Mouse (Mus musculus) hindlimb bud, embryonic 11.5 days (tissue): Measurements from ENCODE around the gene Syne4.

ENCODE experiments used
- DNase-seq: peaks from one replicate; pipeline ENCODE4 v3.0.0-alpha.2; 2012; ENCODE audit warnings: low read depth, low spot score; ENCODE audit errors: extremely low spot score

Gene Syne4

DNA sequence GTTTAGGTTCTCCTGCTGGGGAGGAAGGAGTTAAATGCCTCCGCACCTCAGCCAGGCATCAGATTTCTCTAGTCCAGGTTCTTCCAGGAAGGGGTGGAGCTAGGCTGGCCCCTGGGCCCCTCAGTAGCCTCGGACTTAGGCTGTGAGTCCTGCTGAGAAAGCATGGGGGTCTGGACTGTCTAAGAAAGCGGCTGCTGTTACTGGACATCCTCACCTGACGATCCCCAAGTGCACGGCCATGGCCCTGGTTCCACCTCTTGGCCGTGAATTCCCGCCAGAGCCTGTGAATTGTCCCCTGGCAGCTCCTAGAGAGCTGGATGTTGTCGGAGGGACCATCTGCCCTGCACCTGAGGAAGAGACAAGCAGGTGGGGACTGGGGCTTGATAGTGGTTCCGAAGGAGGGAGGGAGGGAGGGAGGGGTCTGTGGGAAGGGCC, at the start of gene Syne4:
Syne4 (plus strand) TSS at position 87 of the 435 bp plus-strand sequence.
- no peak for DNase-seq

DNA sequence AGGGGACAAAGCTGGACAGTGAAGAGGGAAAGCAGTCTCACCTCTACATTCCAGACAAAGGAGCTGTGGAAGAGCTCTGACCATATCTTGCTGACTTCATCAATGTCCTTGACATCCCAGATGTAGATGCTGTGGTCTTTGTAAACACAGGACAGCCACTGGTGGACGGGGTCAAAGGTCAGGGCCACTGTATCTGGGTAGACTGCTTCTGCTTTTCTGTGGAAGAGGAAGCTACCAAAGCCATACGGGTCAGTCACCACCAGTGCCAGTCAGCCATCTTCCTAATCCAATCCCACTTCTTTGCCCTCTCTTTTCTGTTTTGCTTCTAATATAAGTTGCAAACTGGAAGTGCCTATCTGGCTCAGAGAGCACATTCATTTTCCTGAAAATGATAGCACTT, 49.6 kb upstream of the Syne4 start:
- no peak for DNase-seq

DNA sequence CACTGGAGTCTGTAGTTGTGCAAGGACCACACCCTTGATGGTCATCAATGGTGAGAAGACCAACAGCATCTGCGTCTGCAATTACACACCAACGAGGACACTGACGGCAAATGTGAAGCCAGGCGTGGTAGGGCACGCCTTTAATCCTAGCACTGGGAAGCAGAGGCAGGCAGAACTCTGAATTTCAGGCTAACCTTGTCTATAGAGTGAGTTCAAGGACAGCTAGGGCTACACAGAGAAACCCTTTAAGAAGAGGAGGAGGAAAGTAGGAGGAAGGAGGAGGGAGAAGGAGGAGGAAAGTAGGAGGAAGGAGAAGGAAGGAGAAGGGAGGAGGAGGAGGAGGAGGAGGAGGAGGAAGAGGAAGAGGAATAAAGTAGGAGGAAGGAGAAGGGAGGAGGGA, 49.1 kb upstream of the Syne4 start:
- DNase-seq: no peak

DNA sequence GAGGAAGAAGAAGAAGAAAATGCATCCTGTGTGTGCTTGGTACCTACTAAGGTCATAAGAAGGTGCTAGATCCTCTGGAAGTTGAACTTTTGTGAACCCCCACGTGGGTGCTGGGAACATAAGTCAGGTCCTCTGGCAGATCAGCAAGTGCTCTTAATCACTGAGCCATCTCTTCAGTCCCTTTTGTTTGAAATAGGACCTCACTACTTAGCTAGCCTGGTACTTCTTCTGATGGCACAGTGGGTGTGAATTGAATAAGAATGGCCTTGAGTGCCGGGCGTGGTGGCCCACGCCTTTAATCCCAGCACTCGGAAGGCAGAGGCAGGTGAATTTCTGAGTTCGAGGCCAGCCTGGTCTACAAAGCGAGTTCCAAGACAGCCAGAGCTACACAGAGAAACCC, 48.7 kb upstream of the Syne4 start:
- DNase-seq: no peak

DNA sequence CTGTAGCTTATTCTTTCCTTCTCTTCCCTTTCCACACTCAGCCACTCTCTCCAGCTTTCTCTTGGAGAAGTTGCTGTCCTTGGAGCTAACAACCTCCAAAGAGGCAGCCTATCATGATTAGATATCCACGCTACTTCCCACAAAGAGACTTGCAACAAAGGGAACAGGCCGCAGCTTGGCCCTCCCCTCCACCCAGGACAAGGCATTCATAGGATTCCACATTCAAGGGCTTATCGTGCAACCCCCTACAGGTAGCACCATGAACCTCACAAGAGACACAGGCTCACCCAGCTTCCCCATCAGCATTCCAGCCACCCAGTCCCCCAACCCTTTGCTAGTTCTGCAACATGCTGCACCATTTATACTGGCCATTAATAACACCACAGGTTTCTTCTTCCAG, 47.8 kb upstream of the Syne4 start:
- no peak for DNase-seq

DNA sequence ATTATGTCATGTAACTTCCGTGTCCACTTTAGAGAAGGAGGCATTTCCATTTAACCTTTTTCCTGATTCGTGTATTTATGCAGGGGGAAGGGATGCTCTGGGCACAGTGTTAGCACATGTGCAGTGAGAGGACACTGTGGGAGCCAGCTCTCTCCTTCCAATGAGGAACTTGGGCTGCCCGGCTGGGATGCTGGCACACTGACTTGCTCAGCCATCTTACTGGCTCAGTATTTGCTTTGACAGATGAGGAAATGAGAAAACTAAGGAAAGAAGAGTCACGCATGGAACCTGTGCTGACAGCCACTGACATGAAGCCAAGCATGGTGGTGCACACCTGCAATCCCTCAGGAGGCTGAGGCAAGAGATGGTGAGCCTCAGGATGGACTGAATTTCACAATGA, 45.0 kb upstream of the Syne4 start:
- no peak for DNase-seq

DNA sequence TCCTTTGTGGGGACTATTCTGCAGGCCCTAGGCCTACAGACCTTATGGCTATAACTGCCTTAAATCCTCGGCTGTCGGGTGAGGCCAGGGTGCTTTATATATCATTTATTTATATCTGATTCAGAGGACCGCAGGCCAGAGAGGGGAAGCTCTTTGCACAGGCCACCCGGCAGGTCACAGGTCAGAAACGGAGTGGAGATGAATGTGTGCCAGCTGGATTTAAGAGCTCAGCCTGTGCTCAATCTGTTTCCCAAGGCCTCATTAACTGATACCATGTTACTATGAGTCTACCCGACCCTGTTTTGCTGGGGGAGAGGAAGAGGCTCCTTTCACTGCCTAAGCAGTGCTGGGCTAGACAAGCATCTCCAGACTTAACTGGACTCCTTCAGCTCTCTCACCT, 40.2 kb upstream of the Syne4 start:
- DNase-seq: no peak

DNA sequence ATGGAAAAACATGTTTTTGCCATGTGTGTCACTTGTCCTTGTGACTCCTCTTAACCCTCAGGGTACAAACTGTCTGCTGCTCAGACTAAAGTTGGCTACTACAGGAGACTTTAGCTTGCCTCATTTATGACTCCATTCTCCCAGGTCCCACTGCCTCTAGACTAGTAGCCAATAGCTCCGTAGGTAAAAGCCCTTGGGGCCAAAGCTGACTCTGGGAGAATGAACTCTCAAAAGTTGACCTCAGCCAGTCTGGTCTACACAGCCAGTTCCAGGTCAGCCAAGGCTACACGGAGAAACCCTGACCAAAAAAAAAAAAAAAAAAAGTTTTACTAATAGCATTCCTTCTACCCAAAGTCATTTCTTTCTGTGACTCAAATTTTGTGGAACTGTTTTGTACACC, 35.7 kb upstream of the Syne4 start:
- DNase-seq: no peak

DNA sequence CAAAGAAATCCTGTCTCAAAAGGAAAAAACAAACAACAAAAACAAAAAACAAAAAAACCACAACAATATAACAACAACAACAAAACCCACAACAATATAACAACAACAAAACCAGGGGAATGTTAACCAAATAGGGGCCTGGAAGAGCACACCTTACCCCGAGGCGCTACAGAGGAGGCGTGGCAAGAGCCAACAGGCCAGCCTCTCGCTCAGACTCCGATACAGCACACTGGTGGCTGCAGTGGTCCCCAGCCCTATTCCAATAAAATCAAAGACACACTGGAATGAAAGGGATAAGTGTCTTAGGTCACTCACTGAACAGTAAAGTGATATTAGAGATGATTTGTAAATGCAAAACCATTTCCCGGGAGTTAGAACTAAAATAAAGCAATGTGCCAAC, 35.1 kb upstream of the Syne4 start:
- peak; percentile 46 for DNase-seq

DNA sequence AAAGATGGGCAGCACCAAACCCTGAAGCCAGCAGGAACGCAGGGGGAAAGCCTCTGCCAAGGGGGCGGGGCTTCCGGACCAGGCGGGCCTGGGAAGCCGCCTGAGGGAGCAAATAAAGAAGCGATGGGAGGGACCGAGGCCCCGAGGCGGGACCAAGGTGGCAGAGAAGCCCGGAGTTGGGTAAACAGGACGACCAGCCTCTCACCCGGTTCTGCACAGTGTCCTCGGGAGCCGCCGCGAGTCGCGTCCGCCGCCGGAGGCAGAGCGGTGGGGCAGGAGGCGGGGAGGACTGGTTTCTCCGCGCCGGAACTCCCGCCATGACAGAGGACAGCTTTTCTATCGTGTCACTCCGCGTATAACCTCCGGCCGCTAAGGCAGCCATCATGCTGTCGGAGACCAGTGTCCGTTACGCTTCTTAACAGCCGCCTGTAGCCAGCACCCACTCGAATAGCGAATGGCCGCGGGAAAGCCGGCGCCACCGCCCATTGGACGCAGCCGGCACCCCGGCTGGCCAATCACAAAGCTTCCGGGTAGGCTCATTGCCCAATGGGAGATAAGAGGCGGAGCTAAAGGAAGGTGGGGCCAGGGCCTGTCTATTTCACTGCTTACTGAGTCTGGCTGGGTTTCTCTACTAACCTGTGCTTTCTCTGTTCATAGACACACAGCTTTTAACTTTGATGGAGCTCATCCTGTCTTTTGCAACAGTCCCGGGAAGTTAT, 34.5 kb upstream of the Syne4 start, which contains the start of the genes Thap8 and Wdr62:
Thap8 (plus strand) TSS at position 144 of the 719 bp plus-strand sequence.
Wdr62 (minus strand) TSS at position 469 of the 719 bp plus-strand sequence.
- DNase-seq: peak; percentile 82

DNA sequence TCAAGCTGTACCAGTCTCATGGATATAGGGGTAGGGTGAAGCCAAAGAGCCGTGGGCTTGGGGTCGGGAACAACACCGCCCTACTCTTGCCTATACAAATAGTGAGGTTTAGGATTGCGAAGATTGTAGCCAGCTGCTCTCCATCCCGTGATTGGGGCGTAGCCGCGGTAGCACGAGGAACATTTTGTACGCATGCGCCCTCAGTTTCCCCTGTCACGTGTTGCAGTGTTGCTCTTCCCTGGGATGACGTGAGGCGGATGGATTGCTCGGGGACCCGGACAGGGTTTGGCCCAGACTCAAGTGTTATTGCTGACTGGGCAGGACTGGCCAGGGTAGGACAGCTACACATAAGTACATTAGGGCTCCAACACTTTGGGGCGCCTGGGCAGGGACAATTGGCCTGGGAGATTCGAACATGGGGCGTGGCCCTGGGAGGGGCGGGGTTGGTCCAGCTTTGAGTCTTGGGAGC, 33.9 kb upstream of the Syne4 start:
- DNase-seq: peak; percentile 62

DNA sequence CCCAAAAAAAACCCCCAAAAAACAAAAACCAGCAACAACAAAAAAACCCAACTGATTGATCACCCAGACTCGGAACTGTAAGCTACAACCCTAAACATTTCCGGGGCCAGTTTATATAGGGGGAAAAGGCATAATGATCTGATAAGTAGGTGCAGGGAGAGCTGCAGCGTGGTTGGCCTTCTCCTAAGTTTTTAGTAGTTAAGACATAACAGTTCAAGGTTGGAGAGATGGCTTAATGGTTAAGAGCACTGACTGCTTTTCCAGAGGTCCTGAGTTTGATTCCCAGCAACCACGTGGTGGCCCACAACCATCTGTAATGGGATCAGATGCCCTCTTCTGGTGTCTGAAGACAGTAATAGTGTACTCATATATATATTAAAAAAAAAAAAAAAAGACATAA, 33.1 kb upstream of the Syne4 start:
- no peak for DNase-seq

DNA sequence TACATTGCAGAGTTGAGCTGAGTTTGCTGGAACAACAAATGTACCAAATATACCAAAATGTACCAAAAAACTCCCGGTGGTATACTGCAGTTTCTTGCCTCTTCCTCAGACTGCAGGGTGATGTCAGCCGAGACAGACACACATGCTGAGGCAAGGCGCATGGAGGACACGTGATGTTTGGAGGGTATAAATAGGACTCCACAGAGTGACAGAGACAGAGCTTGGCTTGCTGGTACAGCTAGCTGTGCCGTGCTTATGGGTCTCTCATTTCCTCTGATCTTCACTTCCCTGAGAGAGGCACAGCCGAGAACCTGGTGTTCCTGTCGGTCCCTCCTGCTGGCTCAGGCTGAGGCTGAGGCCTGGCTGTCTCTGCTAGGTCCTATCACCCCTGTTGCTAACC, 31.9 kb upstream of the Syne4 start:
- DNase-seq: no peak

DNA sequence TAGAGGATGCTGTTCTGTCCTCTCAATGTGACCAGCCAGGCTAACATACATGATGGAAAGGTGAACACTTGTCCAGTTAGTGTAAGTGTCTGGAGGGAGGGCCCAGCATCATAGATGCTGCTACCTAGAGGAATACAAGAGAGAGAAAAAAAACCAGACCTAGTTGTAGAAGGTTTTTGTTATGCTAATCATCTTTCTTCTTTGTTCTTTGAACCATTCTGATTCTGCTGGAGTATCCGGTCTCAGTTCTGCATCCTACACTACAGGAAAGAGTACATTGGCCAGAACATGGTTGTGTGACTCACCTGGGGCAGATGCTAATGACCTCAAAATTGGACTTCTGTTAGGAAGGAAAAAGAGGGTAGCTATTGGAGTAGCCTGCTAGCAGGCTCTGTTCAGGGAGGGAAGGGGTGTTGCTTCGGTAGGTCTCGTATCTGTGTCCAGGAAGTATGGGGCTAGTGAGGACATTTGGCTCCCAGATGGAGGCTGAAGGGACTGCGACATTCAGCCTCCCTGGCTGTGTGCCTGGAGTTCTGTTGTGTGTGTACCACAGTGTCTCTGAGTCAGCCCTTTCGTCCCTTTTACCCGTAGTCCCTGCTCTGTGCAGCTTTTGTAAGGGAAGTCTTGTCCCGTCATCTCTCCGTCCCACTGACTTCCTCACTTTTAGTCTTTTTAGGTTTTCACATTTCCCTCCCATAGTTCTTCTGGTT, 27.8 kb upstream of the Syne4 start:
- DNase-seq: no peak

DNA sequence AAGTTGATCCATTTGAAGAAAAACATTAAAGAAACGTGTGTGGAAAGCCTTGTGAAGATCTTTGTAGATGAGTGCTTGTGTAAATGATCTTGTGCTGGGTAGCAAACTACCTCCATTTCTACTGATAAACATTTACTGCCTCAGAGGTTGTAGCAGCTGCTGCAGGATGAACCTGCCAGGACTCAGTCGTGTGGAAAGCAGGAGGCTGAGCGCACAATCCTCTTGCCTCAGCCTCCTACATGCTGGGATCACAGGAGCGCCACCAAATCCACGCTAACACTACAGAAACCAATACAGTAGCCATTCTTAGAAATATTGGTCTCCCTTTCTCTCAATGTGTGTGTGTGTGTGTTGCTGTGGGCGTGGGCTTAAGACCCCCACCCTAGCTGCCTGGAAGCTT, 26.6 kb upstream of the Syne4 start:
- DNase-seq: no peak

DNA sequence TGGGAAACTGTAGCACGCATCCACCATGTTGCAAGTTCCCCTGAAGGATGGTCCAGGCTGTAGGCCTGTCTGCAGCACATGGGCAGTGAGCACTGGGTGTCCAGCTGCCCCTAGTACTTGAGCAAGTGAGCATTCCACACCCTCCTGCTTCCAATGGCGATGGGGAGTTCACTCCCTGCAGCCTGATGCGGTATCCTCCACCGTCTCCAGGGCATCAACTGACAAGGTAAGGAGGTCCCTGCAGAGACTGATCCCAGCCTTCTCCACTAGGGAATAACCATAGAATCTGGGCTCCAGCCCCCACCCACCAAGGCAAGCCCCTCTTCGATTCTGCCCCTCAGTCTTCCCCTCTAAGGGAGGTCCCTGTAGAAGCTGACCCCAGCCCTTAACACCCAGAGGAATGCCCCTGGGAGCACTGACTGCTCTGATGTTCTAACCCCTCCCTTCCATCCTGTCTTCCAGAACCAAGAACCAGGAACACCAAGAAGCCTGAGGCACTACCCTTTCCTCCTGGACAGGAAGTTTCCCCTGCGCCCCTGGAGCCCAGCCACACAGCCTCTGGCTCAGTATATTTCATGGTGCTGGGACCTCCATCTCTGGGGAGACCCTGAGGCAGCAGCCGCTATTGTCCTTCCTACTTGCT, 25.4 kb upstream of the Syne4 start:
- no peak for DNase-seq

DNA sequence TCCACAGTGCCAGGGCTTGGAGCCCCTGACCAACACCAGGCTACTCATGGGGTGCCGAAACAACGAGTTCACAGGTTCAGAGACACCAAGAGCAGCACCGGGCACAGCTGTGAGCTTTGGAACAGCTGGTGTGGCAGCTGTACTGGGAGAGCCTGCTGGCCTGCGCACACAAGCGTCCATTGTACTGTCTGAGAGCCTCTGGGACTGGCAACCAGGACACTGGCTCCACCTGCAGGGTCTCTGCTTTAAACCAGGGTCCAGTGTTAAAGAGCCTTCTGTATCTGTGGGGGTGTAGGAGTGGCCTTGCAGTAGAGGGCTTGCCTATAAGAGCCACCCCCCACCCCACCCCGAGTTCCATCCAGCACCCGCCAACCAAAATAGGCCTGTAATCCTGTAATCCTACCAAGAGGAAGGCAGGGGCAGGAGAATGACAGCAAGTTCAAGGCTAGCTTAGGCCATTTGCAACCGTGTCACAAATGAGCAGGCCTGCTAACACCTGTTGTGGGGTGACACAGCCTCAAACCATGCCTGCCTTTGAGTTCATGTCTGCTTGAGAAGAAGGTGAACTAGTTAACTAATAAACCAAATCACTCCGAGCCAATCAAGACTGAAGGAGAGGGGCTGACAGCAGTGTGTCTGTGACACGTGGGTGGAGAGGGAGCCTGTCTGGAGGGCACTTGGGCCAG, 24.8 kb upstream of the Syne4 start:
- DNase-seq: no peak

DNA sequence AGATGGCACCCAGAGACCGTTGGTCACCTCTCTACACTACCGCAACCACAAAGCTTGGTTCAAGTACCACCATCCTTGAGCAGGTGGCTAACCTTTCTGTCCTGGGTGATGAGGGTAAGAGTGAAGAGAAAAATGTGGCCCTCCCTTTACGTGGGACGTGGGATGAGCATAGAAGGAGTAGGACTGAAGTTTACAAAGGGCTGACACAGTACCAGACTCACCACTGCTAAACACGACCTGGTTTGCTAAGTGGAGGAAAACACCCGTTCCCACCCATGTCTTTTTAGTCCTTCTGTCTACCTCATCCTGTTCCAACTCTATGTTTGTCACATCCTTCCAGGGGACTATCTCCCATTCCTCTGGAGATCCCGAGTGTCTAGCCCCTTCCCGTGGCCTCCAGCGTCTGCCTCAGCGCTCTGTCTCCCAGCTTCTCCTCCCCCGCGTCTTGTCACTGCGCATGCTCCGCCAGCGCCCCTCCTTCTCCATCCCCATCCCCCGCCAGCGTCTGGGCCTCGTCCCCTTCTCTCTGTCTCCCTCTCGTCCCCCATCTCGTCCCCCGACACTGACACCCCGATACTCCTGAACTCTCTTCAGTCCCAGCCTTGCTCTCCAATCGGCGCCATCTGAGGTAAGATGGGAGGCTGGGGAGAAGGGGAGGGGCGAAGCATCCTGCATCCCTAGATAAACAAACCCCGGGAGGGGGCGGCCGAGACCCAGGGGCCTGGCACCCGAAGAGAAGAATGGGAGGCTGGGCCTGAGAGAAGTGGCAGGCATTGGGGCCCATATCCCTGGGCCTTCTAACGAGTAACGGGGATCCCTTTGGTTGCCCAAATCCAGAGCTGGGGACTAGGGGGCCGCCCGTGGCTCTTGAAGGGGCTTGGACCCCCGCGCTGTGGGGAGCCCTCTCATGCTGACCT, 23.1 kb upstream of the Syne4 start, which contains the start of gene Clip3:
Clip3 (plus strand) TSS at position 514 of the 917 bp plus-strand sequence.
- peak; percentile 22 for DNase-seq

DNA sequence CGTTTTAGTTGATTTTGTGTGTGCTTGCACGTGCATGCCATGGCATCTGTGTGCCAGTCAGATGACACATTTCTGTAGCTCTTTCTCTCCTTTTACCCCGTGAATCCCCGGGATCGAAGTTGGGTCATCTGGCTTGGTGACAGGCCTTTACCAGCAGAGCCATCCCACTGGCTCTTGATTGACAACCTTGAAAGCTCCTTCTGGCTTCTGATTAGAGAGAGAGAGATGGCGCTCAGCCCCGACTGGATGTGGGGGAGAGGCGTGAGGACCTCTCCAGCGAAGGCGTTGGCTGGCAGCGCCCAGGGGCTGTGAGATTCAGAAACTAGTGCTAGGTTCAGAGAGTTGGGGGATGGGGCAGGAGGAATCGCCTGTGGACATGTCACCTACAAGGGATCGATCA, 20.8 kb upstream of the Syne4 start:
- DNase-seq: no peak

DNA sequence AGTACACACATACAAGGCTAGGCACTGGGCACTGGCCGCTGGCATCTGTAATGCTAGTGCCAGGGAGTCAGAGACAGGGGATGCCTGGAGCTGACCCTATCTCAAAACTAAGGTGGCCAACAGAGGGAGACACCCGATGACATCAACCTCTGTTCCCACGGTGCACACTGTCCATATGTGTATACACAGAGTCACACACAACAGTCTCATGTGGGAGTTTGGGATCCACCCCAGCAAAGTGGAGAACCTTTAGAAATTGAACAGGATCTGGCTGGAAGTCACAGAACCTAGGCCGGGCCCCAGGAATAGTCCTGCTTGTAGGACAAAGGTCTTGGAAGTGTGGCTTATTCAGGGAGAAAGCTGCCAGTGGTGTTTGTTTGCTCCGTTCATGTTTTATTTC, 20.3 kb upstream of the Syne4 start:
- no peak for DNase-seq
